Mouse (Mus musculus): ENCODE results near the gene Tiam2. TPM values are rescaled to one million over a fixed set of nuclear protein-coding genes. Genes with fewer than 3 reads are reported as not detected.

Tiam2 gene
- total and polyA plus RNA-seq, 3 experiments, result 0.42 to 1.9 TPM; not detected in 1

GRCm38 (mm10) chr17:3531641-3532040 is 205.3 kb downstream of the Tiam2 start:
- H3K27ac ChIP-seq (ENCODE audit: control insufficient read depth, low read depth, low read length), result no peak overlapping the region
- peaks cover 0 to 26% of the 10 kb centered on the region in 2 experiments; a peak in 3 of 4 replicates for H3K36me3 ChIP-seq (ENCODE audit: control insufficient read depth in 1 of 2, insufficient read depth in 2 of 2, low read length in 2 of 2)
- TF ChIP-seq GATA1 (IDR thresholded peaks at IDR 0.05; ENCODE audit: low read depth, low read length) (no peak), MYC (IDR thresholded peaks at IDR 0.05; ENCODE audit: low read depth, low read length) (no peak), RAD21 (IDR thresholded peaks at IDR 0.05; ENCODE audit: low read depth, low read length) (no peak), CHD1 (IDR thresholded peaks at IDR 0.05; ENCODE audit: low read depth, low read length) (no peak), MXI1 (IDR thresholded peaks at IDR 0.05; ENCODE audit: low read depth, low read length) (no peak), MAZ (IDR thresholded peaks at IDR 0.05; ENCODE audit: low read depth, low read length) (no peak), NELFE (IDR thresholded peaks at IDR 0.05; ENCODE audit: low read depth, low read length) (no peak), TCF12 (IDR thresholded peaks at IDR 0.05; ENCODE audit: low read depth, low read length) (no peak), MEF2A (IDR thresholded peaks at IDR 0.05; ENCODE audit: extremely low read depth, insufficient replicate concordance, low read depth, low read length, poor library complexity, severe bottlenecking) (no peak), ZNF384 (IDR thresholded peaks at IDR 0.05; ENCODE audit: low read depth, low read length) (no peak), POLR2AphosphoS2 (IDR thresholded peaks at IDR 0.05; ENCODE audit: low read length) (no peak), USF2 (IDR thresholded peaks at IDR 0.05; ENCODE audit: borderline replicate concordance in 1 of 2, insufficient read depth in 1 of 2, low read depth in 1 of 2, low read length in 2 of 2) (no peak), TBP (IDR thresholded peaks at IDR 0.05; ENCODE audit: low read depth, low read length) (no peak)
- no peaks in the 10 kb centered on the region for H3K9me3 ChIP-seq (replicated peaks; ENCODE audit: insufficient read depth, low read length)
- no peak overlapping the region for H3K4me3 ChIP-seq (ENCODE audit: control insufficient read depth in 1 of 2, insufficient read depth in 1 of 2, low read depth in 2 of 2, low read length in 2 of 2)
- no peaks in the 10 kb centered on the region for H3K27me3 ChIP-seq (ENCODE audit: control insufficient read depth in 1 of 2, insufficient read depth in 2 of 2, low read length in 2 of 2)
- no peak overlapping the region for H3K9ac ChIP-seq (ENCODE audit: control insufficient read depth, low read depth, low read length, poor library complexity, severe bottlenecking)
- peaks cover 20 to 21% of the 10 kb centered on the region in 2 experiments for H3K4me1 ChIP-seq (ENCODE audit: control insufficient read depth in 1 of 2, insufficient read depth in 2 of 2, low read length in 2 of 2)
- no peaks in the 10 kb centered on the region for H3K79me2 ChIP-seq (ENCODE audit: control insufficient read depth, insufficient read depth, low read length, poor library complexity)
- DNase-seq (ENCODE audit: low read depth, low spot score), result no peak

- H3K9me3 ChIP-seq (replicated peaks; ENCODE audit: insufficient read depth, low read length), result no peaks in the 10 kb centered on the region
- H3K4me3 ChIP-seq (ENCODE audit: control insufficient read depth in 1 of 2, insufficient read depth in 1 of 2, low read depth in 2 of 2, low read length in 2 of 2), result no peak within 1 kb of the TSS
- no peak for TF ChIP-seq USF2 (IDR thresholded peaks at IDR 0.05; ENCODE audit: borderline replicate concordance in 1 of 2, insufficient read depth in 1 of 2, low read depth in 1 of 2, low read length in 2 of 2)
- peaks cover 0 to 20% of the 10 kb centered on the region in 2 experiments; a peak in 3 of 4 replicates for H3K36me3 ChIP-seq (ENCODE audit: control insufficient read depth in 1 of 2, insufficient read depth in 2 of 2, low read length in 2 of 2)
- H3K79me2 ChIP-seq (ENCODE audit: control insufficient read depth, insufficient read depth, low read length, poor library complexity), result no peaks in the 10 kb centered on the region
- H3K9ac ChIP-seq (ENCODE audit: control insufficient read depth, low read depth, low read length, poor library complexity, severe bottlenecking), result no peak within 1 kb of the TSS
- peaks cover 17% of the 10 kb centered on the region in 2 experiments for H3K4me1 ChIP-seq (ENCODE audit: control insufficient read depth in 1 of 2, insufficient read depth in 2 of 2, low read length in 2 of 2)
- no peak within 1 kb of the TSS for H3K27ac ChIP-seq (ENCODE audit: control insufficient read depth, low read depth, low read length)
- DNase-seq (ENCODE audit: low read depth, low spot score), result no peak
- H3K27me3 ChIP-seq (ENCODE audit: control insufficient read depth in 1 of 2, insufficient read depth in 2 of 2, low read length in 2 of 2), result no peaks in the 10 kb centered on the region
These were observed 205.9 kb downstream of the Tiam2 start, which contains the start of gene Cldn20 for GRCm38 (mm10) chr17:3532254-3532653. TSS of gene Cldn20 (plus strand) at chr17:3532554.

GRCm38 (mm10) chr17:3533425-3533824 is 207.1 kb downstream of the Tiam2 start:
- Histone ChIP-seq H3K4me1 (ENCODE audit: control insufficient read depth in 1 of 2, insufficient read depth in 2 of 2, low read length in 2 of 2) (peaks cover 8 to 9% of the 10 kb centered on the region in 2 experiments), H3K9ac (ENCODE audit: control insufficient read depth, low read depth, low read length, poor library complexity, severe bottlenecking) (no peak overlapping the region), H3K79me2 (ENCODE audit: control insufficient read depth, insufficient read depth, low read length, poor library complexity) (no peaks in the 10 kb centered on the region), H3K27me3 (ENCODE audit: control insufficient read depth in 1 of 2, insufficient read depth in 2 of 2, low read length in 2 of 2) (no peaks in the 10 kb centered on the region), H3K4me3 (ENCODE audit: control insufficient read depth in 1 of 2, insufficient read depth in 1 of 2, low read depth in 2 of 2, low read length in 2 of 2) (no peak overlapping the region), H3K36me3 (ENCODE audit: control insufficient read depth in 1 of 2, insufficient read depth in 2 of 2, low read length in 2 of 2) (peaks cover 0 to 10% of the 10 kb centered on the region in 2 experiments; a peak in 3 of 4 replicates), H3K27ac (ENCODE audit: control insufficient read depth, low read depth, low read length) (no peak overlapping the region), H3K9me3 (replicated peaks; ENCODE audit: insufficient read depth, low read length) (no peaks in the 10 kb centered on the region)
- peak; percentile 31 for TF ChIP-seq RAD21 (IDR thresholded peaks at IDR 0.05; ENCODE audit: low read depth, low read length)
- no peak for TF ChIP-seq POLR2AphosphoS2 (IDR thresholded peaks at IDR 0.05; ENCODE audit: low read length)
- peak in 2 of 3 experiments; percentile 49 to 64; a peak in 4 of 6 replicates for TF ChIP-seq CTCF (IDR thresholded peaks at IDR 0.05 in 2 of 3, conservative IDR thresholded peaks at IDR 0.05 in 1 of 3; ENCODE audit: control insufficient read depth in 1 of 3, insufficient read depth in 1 of 3, low read depth in 2 of 3, low read length in 3 of 3, poor library complexity in 1 of 3, severe bottlenecking in 1 of 3)
- no peak for TF ChIP-seq TAL1 (IDR thresholded peaks at IDR 0.05; ENCODE audit: low read length)
- no peak for TF ChIP-seq RCOR1 (IDR thresholded peaks at IDR 0.05; ENCODE audit: low read depth, low read length)
- TF ChIP-seq SMC3 (IDR thresholded peaks at IDR 0.05; ENCODE audit: low read depth, low read length), result peak; percentile 56
- no peak for TF ChIP-seq ZMIZ1 (IDR thresholded peaks at IDR 0.05; ENCODE audit: low read depth, low read length)
- TF ChIP-seq MEF2A (IDR thresholded peaks at IDR 0.05; ENCODE audit: extremely low read depth, insufficient replicate concordance, low read depth, low read length, poor library complexity, severe bottlenecking), result no peak
- peak; percentile 54 for DNase-seq (ENCODE audit: low read depth, low spot score)

Measured in MEL (cell line).